Mouse (Mus musculus) G1E (cell line): ENCODE results near the gene Miga2.

Experiments used
- CTCF ChIP-seq: IDR thresholded peaks from 2 replicates; pipeline ENCODE4 v1.5.1; 2012; ENCODE audit warnings: low read depth, low read length, inconsistent platforms, mixed read lengths
- GATA1 ChIP-seq: IDR thresholded peaks from 2 replicates; pipeline ENCODE4 v1.6.1; 2012; ENCODE audit warnings: borderline replicate concordance, low read length, inconsistent platforms, mixed read lengths
- POLR2AphosphoS5 ChIP-seq: IDR thresholded peaks from 2 replicates; pipeline ENCODE4 v1.6.1; 2012; ENCODE audit warnings: low read depth, low read length, inconsistent platforms; ENCODE audit not compliant: insufficient replicate concordance
- TAL1 ChIP-seq: conservative IDR thresholded peaks from 2 replicates; pipeline ENCODE4 v1.6.1; 2012; ENCODE audit warnings: low read depth, low read length, inconsistent platforms, mixed read lengths

GRCm38 (mm10) chr2:30351149-30351548 is 12.9 kb upstream of the Miga2 start:
- TF ChIP-seq CTCF (no peak), GATA1 (no peak), TAL1 (no peak), POLR2AphosphoS5 (no peak)
